Mouse (Mus musculus): ENCODE data around the gene Dnajc21.

DNA sequence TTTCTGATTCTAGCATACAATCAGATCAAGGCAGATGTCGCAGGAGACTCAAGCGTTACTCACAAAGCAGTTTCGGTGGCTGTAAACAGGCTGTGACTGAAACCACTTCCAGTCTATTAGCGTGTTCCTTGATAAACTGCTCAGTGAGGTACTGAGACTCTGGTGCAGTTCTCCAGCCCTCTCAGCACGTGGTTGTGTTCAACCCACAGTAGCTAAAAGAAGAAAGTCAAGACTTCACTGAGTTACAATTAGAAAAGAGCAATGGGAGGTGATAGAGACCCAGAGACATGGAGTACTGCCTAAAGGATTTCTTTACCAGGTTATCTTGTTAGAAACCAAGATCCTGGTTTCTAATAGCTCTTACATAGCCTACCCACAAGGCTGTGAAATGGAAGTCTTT, 29.3 kb upstream of the Dnajc21 start:
- TF ChIP-seq CTCF (IDR thresholded peaks at IDR 0.05; ENCODE audit: low read depth, low read length), result no peak
- TF ChIP-seq POLR2AphosphoS5 (IDR thresholded peaks at IDR 0.05; ENCODE audit: insufficient replicate concordance, low read depth, low read length), result no peak
- no peak for TF ChIP-seq TAL1 (conservative IDR thresholded peaks at IDR 0.05; ENCODE audit: low read depth, low read length)
- TF ChIP-seq GATA1 (IDR thresholded peaks at IDR 0.05; ENCODE audit: borderline replicate concordance, low read length), result no peak
- no peak for TF ChIP-seq GATA2 (IDR thresholded peaks at IDR 0.05; ENCODE audit: borderline replicate concordance, low read depth, low read length)

Measured in G1E (cell line).